Mouse (Mus musculus): ENCODE measurements around the gene Adgrd1.

Gene Adgrd1

DNA sequence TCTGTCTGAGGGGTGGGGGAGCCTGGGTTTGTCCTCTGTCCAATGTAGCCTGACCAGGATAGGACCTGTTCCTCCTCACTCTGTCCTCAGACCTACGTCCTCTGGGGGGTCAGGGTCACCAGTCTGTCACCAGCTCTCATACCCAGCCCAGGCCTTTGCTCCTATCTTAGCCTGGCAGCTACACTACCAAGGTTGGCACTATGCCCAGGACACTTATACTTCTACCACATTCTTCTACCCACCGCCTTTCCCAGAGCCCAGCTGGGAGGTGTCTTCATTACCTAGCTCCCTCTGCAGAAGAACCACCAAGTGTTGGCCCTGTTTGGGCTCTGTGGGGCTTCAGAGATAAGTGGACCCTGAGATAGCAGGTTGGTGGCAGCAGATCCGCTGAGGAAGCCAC, 103.6 kb downstream of the Adgrd1 start:
- DNase-seq (ENCODE audit: low spot score), result no peak

GRCm38 (mm10) chr5:129208279-129208678, 111.7 kb downstream of the Adgrd1 start:
- DNase-seq (ENCODE audit: low spot score), result no peak

GRCm38 (mm10) chr5:129208845-129209244, 112.3 kb downstream of the Adgrd1 start:
- no peak for DNase-seq (ENCODE audit: low spot score)

GRCm38 (mm10) chr5:129211385-129212031, 115.0 kb downstream of the Adgrd1 start:
- no peak for DNase-seq (ENCODE audit: low spot score)

GRCm38 (mm10) chr5:129214023-129214422, 117.5 kb downstream of the Adgrd1 start:
- no peak for DNase-seq (ENCODE audit: low spot score)

- no peak for DNase-seq (ENCODE audit: low spot score)
These were observed 119.5 kb downstream of the Adgrd1 start for GRCm38 (mm10) chr5:129216001-129216400.

DNA sequence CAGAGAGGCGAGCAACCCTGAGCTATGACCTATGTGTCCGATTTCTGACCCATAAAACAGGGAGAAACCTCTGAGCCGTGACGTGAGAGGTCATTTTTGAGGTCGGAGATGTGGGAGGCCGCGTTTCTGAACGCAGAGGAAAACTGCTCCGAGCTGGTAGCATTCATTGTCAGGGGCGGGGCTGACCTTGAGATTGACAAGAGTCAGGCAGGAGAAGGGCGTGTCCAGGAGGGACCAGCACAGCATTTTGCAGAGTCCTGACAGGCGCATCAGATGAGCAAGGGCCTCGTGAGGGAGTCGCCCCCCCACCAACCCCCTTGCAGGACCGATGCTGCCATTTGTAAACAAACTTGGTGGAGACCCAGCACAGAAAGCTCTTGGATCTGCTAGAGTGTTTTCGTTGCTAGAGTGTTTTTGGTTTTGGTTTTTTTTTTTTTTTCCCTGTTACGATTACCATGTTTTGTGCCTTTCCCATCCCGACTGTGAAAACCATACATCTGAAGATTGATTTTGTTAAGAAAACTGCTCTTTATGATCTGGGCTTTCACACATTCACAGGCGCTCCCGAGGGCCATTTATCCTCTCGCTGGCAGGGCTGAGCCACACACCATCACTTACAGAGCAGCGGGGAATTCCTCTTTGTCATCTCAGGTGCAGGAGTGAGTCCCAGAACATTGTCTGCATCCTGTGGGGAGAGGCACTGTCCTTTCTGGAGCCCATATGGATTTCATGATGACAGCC, 121.1 kb downstream of the Adgrd1 start:
- no peak for DNase-seq (ENCODE audit: low spot score)

DNA sequence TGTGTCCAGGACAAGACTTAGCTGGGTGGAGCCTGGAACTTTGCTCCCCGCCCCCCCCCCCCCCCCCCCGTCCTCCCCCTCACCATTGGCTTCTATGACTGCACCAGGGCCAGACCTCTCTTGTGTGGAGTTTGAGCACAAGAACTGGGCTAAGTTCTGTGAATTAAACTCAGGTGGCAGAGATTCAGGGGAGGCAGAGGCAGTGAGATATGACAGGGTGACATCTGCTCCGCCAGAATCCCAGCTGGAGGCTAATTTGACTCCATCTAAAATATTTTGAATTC, 121.6 kb downstream of the Adgrd1 start:
- no peak for DNase-seq (ENCODE audit: low spot score)

GRCm38 (mm10) chr5:129218537-129218981, 122.0 kb downstream of the Adgrd1 start:
- no peak for DNase-seq (ENCODE audit: low spot score)

GRCm38 (mm10) chr5:129219178-129219760, 122.7 kb downstream of the Adgrd1 start:
- DNase-seq (ENCODE audit: low spot score), result no peak

DNA sequence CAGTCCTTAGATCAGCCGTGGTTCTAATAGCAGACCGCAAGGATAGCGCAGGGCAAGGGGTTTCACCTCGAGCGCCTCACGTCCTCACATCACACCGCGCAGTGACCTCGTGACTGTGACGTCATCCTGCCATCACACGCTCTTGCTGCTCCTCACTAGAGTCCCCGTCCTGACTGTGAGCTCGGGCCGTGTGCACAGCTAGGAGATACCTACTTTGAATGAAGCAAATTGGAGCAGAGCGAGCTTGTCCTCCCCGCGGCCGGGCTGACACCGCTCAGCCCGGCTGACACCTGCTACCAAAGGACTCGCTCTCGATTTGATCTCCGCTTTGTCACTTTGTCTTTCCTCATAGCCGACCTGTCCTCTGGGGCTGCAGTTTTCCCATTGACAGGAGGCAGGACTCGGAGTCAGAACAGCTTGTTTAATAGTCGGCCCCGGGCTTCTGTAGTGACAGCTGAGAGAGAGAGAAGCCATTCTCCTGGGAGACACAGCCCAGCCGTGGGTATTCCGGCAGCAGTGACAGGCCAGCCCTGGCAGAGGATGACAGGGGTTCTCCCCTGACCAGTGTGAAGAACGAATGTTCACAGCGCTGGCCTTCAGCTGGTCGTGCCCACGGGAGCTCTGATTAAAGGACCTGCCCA, 129.4 kb downstream of the Adgrd1 start:
- no peak for DNase-seq (ENCODE audit: low spot score)

DNA sequence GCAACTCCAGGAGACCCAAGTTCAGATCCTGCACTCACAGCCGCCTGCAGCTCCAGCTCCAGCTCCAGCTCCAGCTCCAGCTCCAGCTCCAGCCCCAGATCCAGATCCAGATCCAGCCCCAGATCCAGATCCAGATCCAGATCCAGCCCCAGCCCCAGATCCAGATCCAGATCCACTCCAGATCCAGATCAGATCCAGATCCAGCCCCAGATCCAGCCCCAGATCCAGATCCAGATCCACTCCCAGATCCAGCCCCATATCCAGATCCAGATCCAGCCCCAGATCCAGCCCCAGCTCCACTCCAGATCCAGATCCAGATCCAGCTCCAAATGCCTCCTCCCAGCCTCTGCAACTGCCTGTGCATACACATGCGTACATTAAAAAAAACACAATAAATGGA, 131.6 kb downstream of the Adgrd1 start:
- DNase-seq (ENCODE audit: low spot score), result no peak

GRCm38 (mm10) chr5:129233301-129233700, 136.8 kb downstream of the Adgrd1 start:
- no peak for DNase-seq (ENCODE audit: low spot score)

DNA sequence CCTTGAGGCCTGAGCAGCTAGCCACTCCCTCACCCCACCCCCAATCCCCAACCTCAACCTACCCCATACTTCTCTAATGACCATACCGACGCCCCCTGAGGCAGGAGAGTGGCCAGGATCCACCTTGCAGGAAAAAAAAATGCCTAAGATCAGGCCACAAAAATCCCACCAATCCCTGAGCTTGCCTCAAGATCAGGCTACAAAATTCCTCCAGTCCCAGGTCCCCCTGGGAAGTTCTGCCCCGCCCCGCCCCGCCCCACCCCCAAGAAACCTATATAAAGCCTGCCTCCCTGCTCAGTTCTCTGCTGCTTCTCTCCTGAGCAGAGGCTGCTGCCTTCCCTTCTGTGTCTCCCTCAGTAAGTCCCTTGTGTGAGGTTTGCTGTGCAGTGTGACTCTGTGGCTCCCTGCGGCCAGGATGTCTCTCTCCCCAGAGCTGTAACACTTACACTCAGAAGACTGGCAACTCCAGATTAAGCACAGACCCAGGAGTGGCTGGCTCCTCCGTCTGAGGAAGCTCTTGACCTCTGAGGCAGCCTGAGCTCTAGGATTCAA, 137.4 kb downstream of the Adgrd1 start:
- DNase-seq (ENCODE audit: low spot score), result no peak

GRCm38 (mm10) chr5:129236366-129236765, 139.8 kb downstream of the Adgrd1 start:
- DNase-seq (ENCODE audit: low spot score), result no peak

DNA sequence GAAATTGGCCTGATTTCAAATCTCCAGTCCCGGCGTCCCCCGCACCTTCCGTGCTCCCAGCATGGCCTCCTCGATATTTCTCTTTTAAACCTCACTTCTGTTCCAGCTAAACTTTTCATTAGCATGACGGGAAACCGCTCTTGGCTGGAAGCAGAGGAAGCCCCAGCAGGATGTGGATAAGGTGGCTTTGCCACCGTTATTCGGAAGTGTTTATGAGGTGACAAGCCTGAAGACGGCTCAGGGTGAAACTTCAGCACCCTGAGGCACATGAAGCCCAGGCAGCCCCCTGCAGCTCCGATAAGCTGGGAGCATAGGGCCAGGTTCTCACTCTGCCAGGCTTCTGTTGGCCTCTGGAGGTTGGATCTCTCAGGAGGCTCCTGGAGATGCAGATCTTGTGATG, 145.3 kb downstream of the Adgrd1 start:
- DNase-seq (ENCODE audit: low spot score), result no peak

- DNase-seq (ENCODE audit: low spot score), result no peak
These were observed 145.7 kb downstream of the Adgrd1 start for GRCm38 (mm10) chr5:129242265-129242664.

- DNase-seq (ENCODE audit: low spot score), result no peak
These were observed 146.6 kb downstream of the Adgrd1 start for GRCm38 (mm10) chr5:129243120-129243519.

DNA sequence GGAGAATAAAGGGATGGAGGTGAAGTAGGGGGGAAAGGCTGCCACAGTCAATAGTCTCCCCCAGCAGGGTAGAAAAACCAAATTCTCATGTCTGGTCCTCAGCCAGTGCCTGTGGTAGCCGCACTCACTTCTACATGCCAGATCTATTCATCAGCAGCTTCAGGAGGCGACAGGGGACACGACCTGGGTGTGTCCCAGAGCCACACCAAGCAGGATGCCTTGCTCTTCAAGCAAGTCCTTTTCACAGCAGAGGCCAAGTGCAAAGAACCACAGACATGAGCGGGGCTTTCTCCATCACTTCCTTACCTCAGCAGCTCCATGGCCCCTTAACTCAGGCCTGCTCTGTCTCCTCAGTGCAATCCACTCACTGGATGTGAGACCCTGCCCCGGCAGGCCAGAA, 147.8 kb downstream of the Adgrd1 start:
- DNase-seq (ENCODE audit: low spot score), result no peak

DNA sequence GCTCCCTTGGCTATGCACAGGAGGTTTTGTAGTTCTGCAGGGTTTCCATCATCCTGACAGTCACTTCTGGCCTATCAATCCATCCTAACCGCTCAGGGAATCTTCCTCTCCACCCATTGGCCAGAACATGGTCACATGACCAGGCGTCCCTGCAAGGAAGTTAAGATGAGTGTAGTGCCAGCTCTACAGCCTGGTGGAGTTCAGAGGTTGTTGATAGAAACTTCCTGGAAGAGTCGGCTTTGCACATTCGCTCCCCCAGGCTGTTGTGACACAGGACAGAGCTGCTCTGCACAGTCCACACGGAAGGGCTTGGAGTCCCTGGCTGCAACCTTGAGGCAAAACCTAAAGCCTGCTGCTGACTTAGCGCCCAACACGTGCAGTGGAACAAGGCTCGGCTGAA, 152.5 kb downstream of the Adgrd1 start:
- DNase-seq (ENCODE audit: low spot score), result no peak
